ENCODE assay signal across 8 mouse cellular contexts in genomic region chr17:63493274-63493673, GRCm38 (mm10). TPM values are rescaled to one million over a fixed set of nuclear protein-coding genes. Genes with fewer than 3 reads are reported as not detected.
A peak's percentile ranks its signal among the peaks of the same experiment; 100 is the strongest.
DNase-seq lines count a peak whose midpoint lies in the region; ATAC-seq and TF ChIP-seq lines count a peak whose summit lies in the region.

No protein-coding gene starts in this region.

- H3K9me3 ChIP-seq in hindbrain, postnatal 0 days (ENCODE audit: low read length) = no peaks in the 10 kb centered on the region
- no peaks in the 10 kb centered on the region for H3K9me3 ChIP-seq in hindbrain, embryonic 13.5 days
- H3K9me3 ChIP-seq in MEL (replicated peaks; ENCODE audit: insufficient read depth, low read length) = no peaks in the 10 kb centered on the region
- H3K9me3 ChIP-seq in intestine, embryonic 14.5 days (ENCODE audit: control insufficient read depth, low read length) = no peaks in the 10 kb centered on the region
- no peaks in the 10 kb centered on the region for H3K9me3 ChIP-seq in stomach, embryonic 16.5 days (replicated peaks; ENCODE audit: control insufficient read depth, low read length)

- H3K79me2 ChIP-seq in MEL (ENCODE audit: control insufficient read depth, insufficient read depth, low read length, poor library complexity) = peaks cover 45% of the 10 kb centered on the region

- H3K27me3 ChIP-seq in hindbrain, postnatal 0 days (ENCODE audit: insufficient read depth, low read length) = no peaks in the 10 kb centered on the region
- no peaks in the 10 kb centered on the region for H3K27me3 ChIP-seq in hindbrain, embryonic 13.5 days
- H3K27me3 ChIP-seq in MEL (ENCODE audit: control insufficient read depth in 1 of 2, insufficient read depth in 2 of 2, low read length in 2 of 2) = no peaks in the 10 kb centered on the region
- H3K27me3 ChIP-seq in intestine, embryonic 14.5 days (replicated peaks; ENCODE audit: control insufficient read depth, insufficient read depth, low read length) = no peaks in the 10 kb centered on the region
- H3K27me3 ChIP-seq in stomach, embryonic 16.5 days (ENCODE audit: control insufficient read depth, insufficient read depth, low read length) = no peaks in the 10 kb centered on the region

- TF ChIP-seq EP300 in MEL (IDR thresholded peaks at IDR 0.05; ENCODE audit: low read depth in 1 of 2, low read length in 2 of 2) = no peak

- TF ChIP-seq POLR2A in MEL (IDR thresholded peaks at IDR 0.05; ENCODE audit: control insufficient read depth in 1 of 2, insufficient read depth in 1 of 2, low read depth in 1 of 2, low read length in 2 of 2, poor library complexity in 1 of 2) = no peak

- peak; percentile 57 for DNase-seq in hindbrain, postnatal 0 days (ENCODE audit: low spot score)
- peak; percentile 32 for DNase-seq in MEL (ENCODE audit: low read depth, low spot score)
- DNase-seq in cerebellum, adult 9-10 months = peak; percentile 44
- no peak for DNase-seq in intestine, embryonic 14.5 days (ENCODE audit: low spot score)
- DNase-seq in lung, postnatal 10 days = peak; percentile 68
- DNase-seq in right cerebral cortex, adult 2 months (ENCODE audit: low spot score in 2 of 2) = no peak

- no peak overlapping the region for H3K4me3 ChIP-seq in hindbrain, postnatal 0 days (ENCODE audit: low read length)
- H3K4me3 ChIP-seq in hindbrain, embryonic 13.5 days = no peak overlapping the region
- H3K4me3 ChIP-seq in MEL (ENCODE audit: control insufficient read depth in 1 of 2, insufficient read depth in 1 of 2, low read depth in 2 of 2, low read length in 2 of 2) = no peak overlapping the region
- no peak overlapping the region for H3K4me3 ChIP-seq in intestine, embryonic 14.5 days (ENCODE audit: low read depth, low read length)
- no peak overlapping the region for H3K4me3 ChIP-seq in stomach, embryonic 16.5 days (replicated peaks; ENCODE audit: low read length)

- H3K9ac ChIP-seq in hindbrain, postnatal 0 days (replicated peaks; ENCODE audit: low read length) = no peak overlapping the region
- no peak overlapping the region for H3K9ac ChIP-seq in hindbrain, embryonic 13.5 days
- no peak overlapping the region for H3K9ac ChIP-seq in MEL (ENCODE audit: control insufficient read depth, low read depth, low read length, poor library complexity, severe bottlenecking)
- no peak overlapping the region for H3K9ac ChIP-seq in intestine, embryonic 14.5 days (ENCODE audit: low read length)
- H3K9ac ChIP-seq in stomach, embryonic 16.5 days (ENCODE audit: low read length) = no peak overlapping the region; the same call in 1 of the 2 replicates

- WGBS in hindbrain, postnatal 0 days = 21% methylated on average over 5 of the region's 5 CpGs
- 47% methylated on average over 5 of the region's 5 CpGs for WGBS in hindbrain, embryonic 13.5 days
- WGBS in intestine, embryonic 14.5 days = 40% methylated on average over 5 of the region's 5 CpGs
- 35% methylated on average over 5 of the region's 5 CpGs for WGBS in stomach, embryonic 16.5 days

- TF ChIP-seq CTCF in hindbrain, postnatal 0 days (IDR thresholded peaks at IDR 0.05; ENCODE audit: low read depth) = peak; percentile 70
- peak in 2 of 3 experiments; percentile 25 to 32; a peak in 3 of 6 replicates for TF ChIP-seq CTCF in MEL (IDR thresholded peaks at IDR 0.05 in 2 of 3, conservative IDR thresholded peaks at IDR 0.05 in 1 of 3; ENCODE audit: control insufficient read depth in 1 of 3, insufficient read depth in 1 of 3, low read depth in 2 of 3, low read length in 3 of 3, poor library complexity in 1 of 3, severe bottlenecking in 1 of 3)

- H3K4me1 ChIP-seq in hindbrain, postnatal 0 days (ENCODE audit: insufficient read depth, low read length) = peaks cover 11% of the 10 kb centered on the region
- H3K4me1 ChIP-seq in hindbrain, embryonic 13.5 days (replicated peaks) = peaks cover 51% of the 10 kb centered on the region
- H3K4me1 ChIP-seq in MEL (ENCODE audit: control insufficient read depth in 1 of 2, insufficient read depth in 2 of 2, low read length in 2 of 2) = peaks cover 8 to 9% of the 10 kb centered on the region in 2 experiments
- H3K4me1 ChIP-seq in intestine, embryonic 14.5 days (replicated peaks; ENCODE audit: control insufficient read depth, insufficient read depth, low read length) = peaks cover 31% of the 10 kb centered on the region
- peaks cover 22% of the 10 kb centered on the region for H3K4me1 ChIP-seq in stomach, embryonic 16.5 days (ENCODE audit: control insufficient read depth, insufficient read depth, low read length)

- peak; percentile 83; the same call in 1 of the 2 replicates for ATAC-seq in hindbrain, postnatal 0 days
- ATAC-seq in hindbrain, embryonic 13.5 days (ENCODE audit: low FRiP score) = no peak
- ATAC-seq in intestine, embryonic 14.5 days (replicated peaks; ENCODE audit: low FRiP score, low TSS enrichment, low read depth) = no peak
- 0 out of 2 replicates have a peak, but pooled peaks have one; percentile 53 for ATAC-seq in stomach, embryonic 16.5 days (ENCODE audit: insufficient read depth, low FRiP score)

- TF ChIP-seq RAD21 in MEL (IDR thresholded peaks at IDR 0.05; ENCODE audit: low read depth, low read length) = no peak

- no peaks in the 10 kb centered on the region for H3K36me3 ChIP-seq in hindbrain, postnatal 0 days (ENCODE audit: insufficient read depth, low read length)
- H3K36me3 ChIP-seq in hindbrain, embryonic 13.5 days = peaks cover 12% of the 10 kb centered on the region
- H3K36me3 ChIP-seq in MEL (ENCODE audit: control insufficient read depth in 1 of 2, insufficient read depth in 2 of 2, low read length in 2 of 2) = peaks cover 0 to 14% of the 10 kb centered on the region in 2 experiments
- H3K36me3 ChIP-seq in intestine, embryonic 14.5 days (ENCODE audit: control insufficient read depth, insufficient read depth, low read length) = peaks cover 10% of the 10 kb centered on the region; the same call in 1 of the 2 replicates
- H3K36me3 ChIP-seq in stomach, embryonic 16.5 days (ENCODE audit: control insufficient read depth, insufficient read depth, low read length) = no peaks in the 10 kb centered on the region

- H3K4me2 ChIP-seq in hindbrain, postnatal 0 days (ENCODE audit: low read depth, low read length) = peak overlapping the region; percentile 37
- H3K4me2 ChIP-seq in hindbrain, embryonic 13.5 days = no peak overlapping the region; the same call in 1 of the 2 replicates
- peak overlapping the region; percentile 16; the same call in 1 of the 2 replicates for H3K4me2 ChIP-seq in intestine, embryonic 14.5 days (ENCODE audit: low read length)
- H3K4me2 ChIP-seq in stomach, embryonic 16.5 days (ENCODE audit: low read depth, low read length) = peak overlapping the region; percentile 27

- peak overlapping the region; percentile 45; the same call in 1 of the 2 replicates for H3K27ac ChIP-seq in hindbrain, postnatal 0 days
- no peak overlapping the region for H3K27ac ChIP-seq in hindbrain, embryonic 13.5 days
- no peak overlapping the region for H3K27ac ChIP-seq in MEL (ENCODE audit: control insufficient read depth, low read depth, low read length)
- peak overlapping the region; percentile 54; the same call in 1 of the 2 replicates for H3K27ac ChIP-seq in intestine, embryonic 14.5 days (ENCODE audit: low read depth)
- H3K27ac ChIP-seq in stomach, embryonic 16.5 days (ENCODE audit: low read length) = peak overlapping the region; percentile 68

TF ChIP-seq in MEL, 35 proteins besides CTCF, POLR2A, EP300 and RAD21:
- TF ChIP-seq SMC3 (IDR thresholded peaks at IDR 0.05; ENCODE audit: low read depth, low read length) = peak; percentile 21; the same call in 1 of the 2 replicates
- no peak for TF ChIP-seq NRF1 (IDR thresholded peaks at IDR 0.05; ENCODE audit: insufficient read depth, low read depth, low read length, poor library complexity, severe bottlenecking)

RNA-seq across cellular contexts. Expression of gene Fbxl17, which starts 6.5 kb away (rescaled TPM):
- total RNA-seq in hindbrain, postnatal 0 days (2014; rRNA removed) = 22.3 and 27.6 TPM in 2 replicates
- 10.0 and 13.1 TPM in 2 replicates for polyA plus RNA-seq in hindbrain, postnatal 0 days (2015; fragmentation: Nextera tagmentation; extraction: Ambion mirVana)
- polyA plus RNA-seq in hindbrain, embryonic 13.5 days (2015; fragmentation: Nextera tagmentation; extraction: Ambion mirVana) = 12.0 and 17.3 TPM in 2 replicates
- 4.4 and 5.0 TPM in 2 replicates for total RNA-seq in MEL (2012; rRNA removed)
- 1 to 10 TPM in 1 of 2 experiments, not detected in 1; 9.7 TPM for polyA plus RNA-seq in MEL (2012; ENCODE audit: insufficient read depth in 1 of 2, insufficient read length in 2 of 2, low read depth in 1 of 2, low replicate concordance in 2 of 2, missing spikeins in 1 of 2)
- 7.5 and 8.9 TPM in 2 replicates for polyA plus RNA-seq in intestine, embryonic 14.5 days (2014; fragmentation: Nextera tagmentation; extraction: Ambion mirVana)
- 3.8 and 4.7 TPM in 2 replicates for polyA plus RNA-seq in stomach, embryonic 16.5 days (2015; fragmentation: Nextera tagmentation; extraction: Ambion mirVana)

Comparison
In these comparisons a context has a peak if more than half of its experiments do, and no peak if none do; other contexts are left out.
1. ATAC-seq: peak in hindbrain, postnatal 0 days (single experiment) and stomach, embryonic 16.5 days (single experiment); none in hindbrain, embryonic 13.5 days (single experiment) and intestine, embryonic 14.5 days (single experiment).
2. H3K27ac ChIP-seq: peak in hindbrain, postnatal 0 days (single experiment), intestine, embryonic 14.5 days (single experiment) and stomach, embryonic 16.5 days (single experiment); none in hindbrain, embryonic 13.5 days (single experiment) and MEL (single experiment).
3. DNase-seq: peak in hindbrain, postnatal 0 days (single experiment), MEL (single experiment), cerebellum, adult 9-10 months (single experiment) and lung, postnatal 10 days (single experiment); none in intestine, embryonic 14.5 days (single experiment) and right cerebral cortex, adult 2 months (0 of 2).